Mouse (Mus musculus): ENCODE results near the gene Irf3. TPM values are rescaled to one million over a fixed set of nuclear protein-coding genes. Genes with fewer than 3 reads are reported as not detected.
A peak's percentile ranks its signal among the peaks of the same experiment; 100 is the strongest.

Gene Irf3
- polyA plus RNA-seq, 1 experiment from 2014 or later, result 43.2 TPM

GRCm38 (mm10) chr7:44983944-44984832 is 13.3 kb upstream of the Irf3 start:
- no peaks in the 10 kb centered on the region for H3K27me3 ChIP-seq (ENCODE audit: control insufficient read depth, insufficient read depth, low read depth, low read length)
- H3K4me1 ChIP-seq (ENCODE audit: control insufficient read depth, low read depth, low read length), result peaks cover 23% of the 10 kb centered on the region
- no peak overlapping the region for H3K4me3 ChIP-seq (ENCODE audit: low read depth, low read length)
- peaks cover 19% of the 10 kb centered on the region for H3K36me3 ChIP-seq (ENCODE audit: control insufficient read depth, insufficient read depth)
- WGBS (ENCODE audit: insufficient replicate concordance), result 81% methylated on average over 7 of the region's 7 CpGs
- H3K9ac ChIP-seq (ENCODE audit: low read depth, low read length), result no peak overlapping the region
- ATAC-seq (ENCODE audit: low read depth), result no peak
- peak overlapping the region; percentile 4; the same call in 1 of the 2 replicates for H3K4me2 ChIP-seq (ENCODE audit: low read depth, low read length)
- no peak overlapping the region for H3K27ac ChIP-seq (ENCODE audit: low read length)
- no peaks in the 10 kb centered on the region for H3K9me3 ChIP-seq (replicated peaks; ENCODE audit: control insufficient read depth, low read length)

DNA sequence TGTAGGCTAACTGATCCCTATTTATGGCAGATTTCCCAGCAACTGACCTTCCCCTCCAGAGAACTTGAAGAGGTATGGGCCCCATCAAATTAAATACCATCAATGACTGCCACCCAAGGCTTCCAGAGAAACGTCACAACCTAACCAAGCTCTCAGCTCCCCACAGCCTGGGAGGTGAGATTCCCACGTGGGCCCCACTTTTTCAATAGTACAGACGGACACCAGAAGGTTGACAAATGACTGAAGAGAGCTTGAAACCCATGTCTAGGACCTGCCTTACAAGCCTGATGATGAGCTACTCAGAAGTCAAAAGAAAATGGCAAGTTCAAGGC is 12.6 kb upstream of the Irf3 start:
- H3K4me2 ChIP-seq (ENCODE audit: low read depth, low read length), result peak overlapping the region; percentile 99; the same call in 1 of the 2 replicates
- no peak overlapping the region for H3K9ac ChIP-seq (ENCODE audit: low read depth, low read length)
- no peak for ATAC-seq (ENCODE audit: low read depth)
- H3K27me3 ChIP-seq (ENCODE audit: control insufficient read depth, insufficient read depth, low read depth, low read length), result no peaks in the 10 kb centered on the region
- 33% methylated on average over 3 of the region's 3 CpGs for WGBS (ENCODE audit: insufficient replicate concordance)
- peak overlapping the region; percentile 85; the same call in 1 of the 2 replicates for H3K27ac ChIP-seq (ENCODE audit: low read length)
- H3K36me3 ChIP-seq (ENCODE audit: control insufficient read depth, insufficient read depth), result peaks cover 17% of the 10 kb centered on the region
- no peak overlapping the region for H3K4me3 ChIP-seq (ENCODE audit: low read depth, low read length)
- H3K4me1 ChIP-seq (ENCODE audit: control insufficient read depth, low read depth, low read length), result peaks cover 23% of the 10 kb centered on the region
- no peaks in the 10 kb centered on the region for H3K9me3 ChIP-seq (replicated peaks; ENCODE audit: control insufficient read depth, low read length)

DNA sequence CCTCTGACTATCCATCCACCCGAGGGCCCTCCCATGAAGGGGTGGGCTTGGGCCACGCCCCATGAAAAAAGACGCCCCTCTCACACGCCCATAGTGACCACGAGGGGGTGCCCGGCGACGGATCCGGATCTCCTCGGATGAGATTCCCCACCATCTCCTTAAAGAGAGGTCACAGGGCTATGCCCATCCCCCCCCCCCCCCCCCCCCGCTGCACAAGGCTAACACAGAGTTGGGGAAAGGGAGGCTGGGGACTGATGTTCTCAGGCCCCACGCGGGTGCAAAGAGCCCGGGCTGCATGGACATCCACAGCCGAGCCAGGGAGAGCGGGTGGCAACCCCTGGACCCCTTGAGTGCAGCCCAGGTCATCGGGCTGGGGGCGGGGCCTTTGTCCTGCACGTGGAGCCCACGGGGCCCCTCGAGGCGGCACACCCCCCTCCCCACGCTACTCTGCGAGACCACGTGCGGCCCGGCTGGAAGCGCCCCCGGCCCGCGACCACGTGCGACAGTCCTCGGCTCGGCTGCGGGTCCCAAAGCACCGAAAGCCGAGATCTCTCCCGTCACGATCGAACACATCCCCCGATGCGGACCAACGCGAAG is 11.8 kb upstream of the Irf3 start:
- H3K27ac ChIP-seq (ENCODE audit: low read length), result peak overlapping the region; percentile 85
- no peaks in the 10 kb centered on the region for H3K27me3 ChIP-seq (ENCODE audit: control insufficient read depth, insufficient read depth, low read depth, low read length)
- peaks cover 13% of the 10 kb centered on the region for H3K36me3 ChIP-seq (ENCODE audit: control insufficient read depth, insufficient read depth)
- H3K9ac ChIP-seq (ENCODE audit: low read depth, low read length), result peak overlapping the region; percentile 92
- no peaks in the 10 kb centered on the region for H3K9me3 ChIP-seq (replicated peaks; ENCODE audit: control insufficient read depth, low read length)
- H3K4me2 ChIP-seq (ENCODE audit: low read depth, low read length), result peak overlapping the region; percentile 99
- ATAC-seq (ENCODE audit: low read depth), result no peak
- H3K4me3 ChIP-seq (ENCODE audit: low read depth, low read length), result peak overlapping the region; percentile 88
- WGBS (ENCODE audit: insufficient replicate concordance), result under 1% methylated on average over 44 of the region's 45 CpGs
- peaks cover 23% of the 10 kb centered on the region for H3K4me1 ChIP-seq (ENCODE audit: control insufficient read depth, low read depth, low read length)

DNA sequence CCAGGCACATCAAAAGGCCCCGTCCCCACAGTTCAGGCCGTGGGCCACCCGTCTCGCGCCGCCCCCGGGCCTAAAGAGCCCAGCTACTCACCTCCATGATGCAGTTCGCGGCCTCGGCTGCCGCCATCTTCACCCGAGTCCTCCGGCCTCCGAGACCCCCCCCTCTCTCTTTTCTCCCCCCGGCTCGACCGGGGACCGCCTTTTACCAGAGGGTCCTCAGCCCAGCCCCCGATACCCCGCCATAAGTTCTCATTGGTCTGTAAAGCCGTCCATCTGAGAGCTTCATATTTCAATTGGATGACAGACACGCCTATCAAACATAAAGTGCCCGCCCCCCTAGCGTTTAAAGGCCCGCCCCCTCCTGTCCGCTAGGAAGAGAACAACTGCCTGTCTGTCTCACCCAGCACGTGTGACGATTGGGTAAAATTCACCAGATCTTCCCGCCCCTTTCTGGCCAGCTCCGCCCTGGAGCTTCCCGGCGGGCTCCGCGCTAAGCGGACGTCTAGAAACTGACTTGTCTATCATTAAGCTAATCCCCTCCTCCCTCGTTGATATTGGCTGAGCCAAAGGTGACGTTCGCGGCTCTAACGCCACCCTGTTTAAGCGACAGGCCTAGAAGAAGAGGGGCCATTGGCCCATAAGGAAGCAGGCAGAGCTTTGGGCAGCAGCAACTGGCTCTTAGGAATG is 11.1 kb upstream of the Irf3 start, which contains the start of gene Prmt1:
Gene Prmt1 (minus strand): TSS at position 377 of the 687 bp plus-strand sequence.
- Histone ChIP-seq H3K36me3 (ENCODE audit: control insufficient read depth, insufficient read depth) (peaks cover 9% of the 10 kb centered on the region), H3K27ac (ENCODE audit: low read length) (peak within 1 kb of the TSS; percentile 89), H3K4me1 (ENCODE audit: control insufficient read depth, low read depth, low read length) (peaks cover 23% of the 10 kb centered on the region), H3K4me2 (ENCODE audit: low read depth, low read length) (peak within 1 kb of the TSS; percentile 99), H3K4me3 (ENCODE audit: low read depth, low read length) (peak within 1 kb of the TSS; percentile 88), H3K9ac (ENCODE audit: low read depth, low read length) (peak within 1 kb of the TSS; percentile 92), H3K27me3 (ENCODE audit: control insufficient read depth, insufficient read depth, low read depth, low read length) (no peaks in the 10 kb centered on the region), H3K9me3 (replicated peaks; ENCODE audit: control insufficient read depth, low read length) (no peaks in the 10 kb centered on the region)
- peak; percentile 93 for ATAC-seq (ENCODE audit: low read depth)
- under 1% methylated on average over 41 of the region's 42 CpGs for WGBS (ENCODE audit: insufficient replicate concordance)

DNA sequence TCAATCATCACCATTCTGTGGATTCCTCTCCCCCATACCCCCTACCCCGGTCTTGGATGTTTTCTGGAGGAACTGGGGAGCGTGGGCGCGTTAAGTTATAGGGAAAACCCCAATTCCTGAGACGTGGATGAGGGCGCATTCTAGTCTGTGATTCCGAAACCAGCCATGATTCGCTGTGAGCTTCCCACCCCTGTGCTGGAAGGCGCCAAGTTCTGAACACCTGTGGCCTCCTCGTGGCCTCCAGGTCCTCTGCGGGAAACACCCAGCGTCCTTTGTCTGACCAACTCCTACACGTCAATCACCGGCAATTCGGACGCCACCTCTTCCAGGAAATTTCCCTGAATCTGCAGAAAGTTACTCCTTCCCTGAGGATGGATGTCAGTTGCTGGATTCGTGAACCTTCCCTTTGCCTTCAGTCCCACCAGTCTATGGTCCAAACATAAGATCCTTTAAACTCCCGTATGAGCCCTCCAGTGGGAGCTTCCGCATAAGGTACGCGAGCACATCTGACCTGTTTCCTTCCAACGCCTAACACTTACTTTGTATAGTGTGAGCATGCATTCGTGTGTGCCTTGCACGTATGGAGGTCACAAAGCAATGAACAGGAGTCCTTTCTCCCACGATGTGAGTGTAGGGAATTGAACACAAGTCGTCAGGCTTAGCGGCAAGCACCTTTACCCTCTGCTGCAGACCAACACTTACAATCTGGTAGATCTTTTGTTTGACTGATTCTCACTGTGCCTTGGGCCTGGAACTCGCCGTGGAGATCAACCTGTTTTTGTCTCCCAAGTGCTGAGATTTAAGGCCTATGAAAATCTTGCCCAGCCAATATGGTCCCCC is 10.3 kb upstream of the Irf3 start:
- peak; percentile 6; the same call in 1 of the 2 replicates for ATAC-seq (ENCODE audit: low read depth)
- H3K4me1 ChIP-seq (ENCODE audit: control insufficient read depth, low read depth, low read length), result peaks cover 23% of the 10 kb centered on the region
- peaks cover 2% of the 10 kb centered on the region for H3K36me3 ChIP-seq (ENCODE audit: control insufficient read depth, insufficient read depth)
- no peaks in the 10 kb centered on the region for H3K9me3 ChIP-seq (replicated peaks; ENCODE audit: control insufficient read depth, low read length)
- H3K9ac ChIP-seq (ENCODE audit: low read depth, low read length), result peak overlapping the region; percentile 77
- peak overlapping the region; percentile 89 for H3K27ac ChIP-seq (ENCODE audit: low read length)
- peak overlapping the region; percentile 78 for H3K4me3 ChIP-seq (ENCODE audit: low read depth, low read length)
- H3K27me3 ChIP-seq (ENCODE audit: control insufficient read depth, insufficient read depth, low read depth, low read length), result no peaks in the 10 kb centered on the region
- under 1% methylated on average over 29 of the region's 29 CpGs for WGBS (ENCODE audit: insufficient replicate concordance)
- H3K4me2 ChIP-seq (ENCODE audit: low read depth, low read length), result peak overlapping the region; percentile 86

- no peaks in the 10 kb centered on the region for H3K27me3 ChIP-seq (ENCODE audit: control insufficient read depth, insufficient read depth, low read depth, low read length)
- WGBS (ENCODE audit: insufficient replicate concordance), result 12% methylated on average over 10 of the region's 10 CpGs
- ATAC-seq (ENCODE audit: low read depth), result no peak
- H3K36me3 ChIP-seq (ENCODE audit: control insufficient read depth, insufficient read depth), result peaks cover 19% of the 10 kb centered on the region
- peak overlapping the region; percentile 69 for H3K4me3 ChIP-seq (ENCODE audit: low read depth, low read length)
- peak overlapping the region; percentile 37 for H3K27ac ChIP-seq (ENCODE audit: low read length)
- H3K4me2 ChIP-seq (ENCODE audit: low read depth, low read length), result peak overlapping the region; percentile 87
- no peaks in the 10 kb centered on the region for H3K9me3 ChIP-seq (replicated peaks; ENCODE audit: control insufficient read depth, low read length)
- H3K4me1 ChIP-seq (ENCODE audit: control insufficient read depth, low read depth, low read length), result peaks cover 25% of the 10 kb centered on the region
- peak overlapping the region; percentile 88 for H3K9ac ChIP-seq (ENCODE audit: low read depth, low read length)
Measured at GRCm38 (mm10) chr7:44996672-44997071, 776 bp upstream of the Irf3 start.

DNA sequence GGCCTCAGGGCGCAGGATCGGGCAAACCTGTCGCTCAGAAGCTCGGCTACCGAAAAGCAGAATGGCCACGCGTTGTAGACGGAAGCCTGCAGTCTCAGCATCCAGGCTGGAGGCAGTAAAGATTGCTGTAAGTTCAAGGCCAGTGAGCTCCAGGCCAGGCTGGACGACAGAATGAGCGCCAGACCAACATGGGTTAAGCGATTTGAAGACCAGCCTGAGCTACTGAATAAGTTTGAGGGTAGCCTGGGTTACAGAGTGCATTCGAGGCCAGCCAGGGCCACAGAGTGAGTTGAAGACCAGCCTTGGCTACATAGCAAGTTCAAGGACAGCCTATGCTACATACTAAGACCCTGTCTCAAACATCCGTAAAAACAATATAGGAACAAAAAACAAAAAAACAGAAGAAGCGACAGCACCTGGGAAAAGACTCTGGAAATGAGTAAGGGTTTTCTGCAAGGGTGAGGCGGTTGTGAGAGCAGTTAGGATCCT is 536 bp downstream of the Irf3 start:
- Histone ChIP-seq H3K4me1 (ENCODE audit: control insufficient read depth, low read depth, low read length) (peaks cover 25% of the 10 kb centered on the region), H3K36me3 (ENCODE audit: control insufficient read depth, insufficient read depth) (peaks cover 32% of the 10 kb centered on the region), H3K9ac (ENCODE audit: low read depth, low read length) (peak overlapping the region; percentile 88), H3K4me3 (ENCODE audit: low read depth, low read length) (peak overlapping the region; percentile 69), H3K4me2 (ENCODE audit: low read depth, low read length) (peak overlapping the region; percentile 87), H3K27me3 (ENCODE audit: control insufficient read depth, insufficient read depth, low read depth, low read length) (no peaks in the 10 kb centered on the region), H3K9me3 (replicated peaks; ENCODE audit: control insufficient read depth, low read length) (no peaks in the 10 kb centered on the region), H3K27ac (ENCODE audit: low read length) (peak overlapping the region; percentile 96)
- ATAC-seq (ENCODE audit: low read depth), result peak; percentile 1; the same call in 1 of the 2 replicates
- under 1% methylated on average over 15 of the region's 15 CpGs for WGBS (ENCODE audit: insufficient replicate concordance)

- peak within 1 kb of the TSS; percentile 96 for H3K27ac ChIP-seq (ENCODE audit: low read length)
- H3K4me1 ChIP-seq (ENCODE audit: control insufficient read depth, low read depth, low read length), result peaks cover 25% of the 10 kb centered on the region
- H3K4me2 ChIP-seq (ENCODE audit: low read depth, low read length), result peak within 1 kb of the TSS; percentile 87
- H3K36me3 ChIP-seq (ENCODE audit: control insufficient read depth, insufficient read depth), result peaks cover 38% of the 10 kb centered on the region
- ATAC-seq (ENCODE audit: low read depth), result peak; percentile 19; the same call in 1 of the 2 replicates
- peak within 1 kb of the TSS; percentile 88 for H3K9ac ChIP-seq (ENCODE audit: low read depth, low read length)
- peak within 1 kb of the TSS; percentile 69 for H3K4me3 ChIP-seq (ENCODE audit: low read depth, low read length)
- H3K9me3 ChIP-seq (replicated peaks; ENCODE audit: control insufficient read depth, low read length), result no peaks in the 10 kb centered on the region
- H3K27me3 ChIP-seq (ENCODE audit: control insufficient read depth, insufficient read depth, low read depth, low read length), result no peaks in the 10 kb centered on the region
- under 1% methylated on average over 18 of the region's 18 CpGs for WGBS (ENCODE audit: insufficient replicate concordance)
Measured at GRCm38 (mm10) chr7:44998501-44998955, 1.1 kb downstream of the Irf3 start, which contains the start of gene Bcl2l12. TSS of gene Bcl2l12 (minus strand) at chr7:44998712.
